Mouse (Mus musculus) cerebellum, adult 11-12 months (tissue): ENCODE data around the gene Lmtk2.

Experiments used
- DNase-seq: peaks from one replicate; pipeline ENCODE4 v3.0.0; 2022

The Lmtk2 gene

GRCm38 (mm10) chr5:144100149-144100935 is at the start of gene Lmtk2:
Gene Lmtk2, plus strand, starts transcription at chr5:144100436.
- DNase-seq, result peak; percentile 97

- DNase-seq, result no peak
Measured at GRCm38 (mm10) chr5:144051268-144051667, 49.0 kb upstream of the Lmtk2 start.

GRCm38 (mm10) chr5:144053450-144053849 is 46.8 kb upstream of the Lmtk2 start:
- DNase-seq, result no peak

GRCm38 (mm10) chr5:144054340-144054739 is 45.9 kb upstream of the Lmtk2 start:
- no peak for DNase-seq

GRCm38 (mm10) chr5:144064093-144064492 is 36.1 kb upstream of the Lmtk2 start:
- no peak for DNase-seq

GRCm38 (mm10) chr5:144066036-144066435 is 34.2 kb upstream of the Lmtk2 start:
- DNase-seq, result no peak

GRCm38 (mm10) chr5:144070064-144070463 is 30.2 kb upstream of the Lmtk2 start:
- DNase-seq, result no peak

- DNase-seq, result no peak
Measured at GRCm38 (mm10) chr5:144071249-144071648, 29.0 kb upstream of the Lmtk2 start.

- DNase-seq, result no peak
Measured at GRCm38 (mm10) chr5:144077541-144077940, 22.7 kb upstream of the Lmtk2 start.

GRCm38 (mm10) chr5:144080886-144081285 is 19.4 kb upstream of the Lmtk2 start:
- DNase-seq, result no peak

- DNase-seq, result no peak
Measured at GRCm38 (mm10) chr5:144082006-144082405, 18.2 kb upstream of the Lmtk2 start.

- no peak for DNase-seq
Measured at GRCm38 (mm10) chr5:144083521-144083920, 16.7 kb upstream of the Lmtk2 start.

GRCm38 (mm10) chr5:144084271-144084670 is 16.0 kb upstream of the Lmtk2 start:
- no peak for DNase-seq

- no peak for DNase-seq
Measured at GRCm38 (mm10) chr5:144085696-144086095, 14.5 kb upstream of the Lmtk2 start.

GRCm38 (mm10) chr5:144086494-144086893 is 13.7 kb upstream of the Lmtk2 start:
- no peak for DNase-seq

- DNase-seq, result no peak
Measured at GRCm38 (mm10) chr5:144088354-144088753, 11.9 kb upstream of the Lmtk2 start.

- no peak for DNase-seq
Measured at GRCm38 (mm10) chr5:144095461-144095970, 4.7 kb upstream of the Lmtk2 start.

- DNase-seq, result no peak
Measured at GRCm38 (mm10) chr5:144097902-144098639, 2.2 kb upstream of the Lmtk2 start.

- no peak for DNase-seq
Measured at GRCm38 (mm10) chr5:144098640-144098929, 1.7 kb upstream of the Lmtk2 start.

- DNase-seq, result no peak
Measured at GRCm38 (mm10) chr5:144100948-144101347, 712 bp downstream of the Lmtk2 start.

GRCm38 (mm10) chr5:144105070-144105469 is 4.8 kb downstream of the Lmtk2 start:
- no peak for DNase-seq

- DNase-seq, result no peak
Measured at GRCm38 (mm10) chr5:144105471-144106129, 5.4 kb downstream of the Lmtk2 start.

GRCm38 (mm10) chr5:144106130-144106510 is 5.9 kb downstream of the Lmtk2 start:
- no peak for DNase-seq

GRCm38 (mm10) chr5:144109201-144109600 is 9.0 kb downstream of the Lmtk2 start:
- DNase-seq, result no peak
